Mouse (Mus musculus) left cerebral cortex, postnatal 36 days (tissue): ENCODE measurements at regions not wholly inside any gene's neighbourhood (a gene's known extent, or its start where the extent isn't known, plus 50 kb on each side); places are given as distances from the start of the nearest gene placed in this dataset.
A peak's percentile ranks its signal among the peaks of the same experiment; 100 is the strongest.

Source experiments
- DNase-seq, 2 experiments: peaks; one replicate each; pipeline ENCODE4 v3.0.0; 2021 to 2022; ENCODE audit warnings: low spot score in 2 of 2, mixed read lengths in 1 of 2
- intact Hi-C: fragments of 180-260 bp; cut with DNase I; formaldehyde crosslinking; loops from one replicate; pipeline ENCODE4 v1.15.1; 2025

DNA sequence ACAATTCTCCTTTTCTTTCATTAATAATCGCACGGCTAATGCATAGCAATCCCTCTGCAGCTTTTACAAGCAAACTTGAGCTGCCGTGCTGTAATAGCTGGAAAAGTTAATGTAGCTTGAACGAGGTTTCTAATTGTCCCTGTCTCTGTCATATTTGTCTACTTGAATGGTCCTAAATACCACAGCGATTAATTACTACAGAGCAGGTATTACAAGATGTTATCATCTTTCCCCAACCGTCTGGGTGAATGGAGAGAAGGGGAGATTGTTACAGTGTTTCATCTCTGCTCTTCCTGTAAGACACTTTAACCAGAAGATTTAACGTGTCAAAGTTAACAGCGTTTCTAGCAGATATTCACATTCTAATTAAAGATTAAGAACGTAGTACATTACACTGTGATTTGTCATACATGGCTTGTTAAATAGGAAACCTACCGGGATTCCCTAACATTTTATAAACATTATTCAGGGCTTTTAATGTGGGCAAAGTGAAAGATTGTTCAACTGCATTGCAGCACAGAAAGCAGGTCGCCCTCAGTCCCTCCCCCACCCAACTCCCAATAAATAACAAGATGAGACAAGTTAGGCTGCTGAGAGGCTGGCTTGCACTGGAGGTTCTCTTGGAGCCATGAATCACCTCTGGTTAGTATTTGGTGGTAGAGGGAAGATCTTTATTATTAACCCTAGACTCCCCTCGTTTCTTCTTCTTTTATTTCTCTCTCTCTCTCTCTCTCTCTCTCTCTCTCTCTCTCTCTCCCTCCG, 436.2 kb upstream of the Pou3f3 start:
- DNase-seq = no peak
- intact Hi-C loops = loop anchor here (2.0 to 10.0 kb wide), 4 partner anchors 367 to 1105 kb away; no protein-coding TSS in a partner anchor

DNA sequence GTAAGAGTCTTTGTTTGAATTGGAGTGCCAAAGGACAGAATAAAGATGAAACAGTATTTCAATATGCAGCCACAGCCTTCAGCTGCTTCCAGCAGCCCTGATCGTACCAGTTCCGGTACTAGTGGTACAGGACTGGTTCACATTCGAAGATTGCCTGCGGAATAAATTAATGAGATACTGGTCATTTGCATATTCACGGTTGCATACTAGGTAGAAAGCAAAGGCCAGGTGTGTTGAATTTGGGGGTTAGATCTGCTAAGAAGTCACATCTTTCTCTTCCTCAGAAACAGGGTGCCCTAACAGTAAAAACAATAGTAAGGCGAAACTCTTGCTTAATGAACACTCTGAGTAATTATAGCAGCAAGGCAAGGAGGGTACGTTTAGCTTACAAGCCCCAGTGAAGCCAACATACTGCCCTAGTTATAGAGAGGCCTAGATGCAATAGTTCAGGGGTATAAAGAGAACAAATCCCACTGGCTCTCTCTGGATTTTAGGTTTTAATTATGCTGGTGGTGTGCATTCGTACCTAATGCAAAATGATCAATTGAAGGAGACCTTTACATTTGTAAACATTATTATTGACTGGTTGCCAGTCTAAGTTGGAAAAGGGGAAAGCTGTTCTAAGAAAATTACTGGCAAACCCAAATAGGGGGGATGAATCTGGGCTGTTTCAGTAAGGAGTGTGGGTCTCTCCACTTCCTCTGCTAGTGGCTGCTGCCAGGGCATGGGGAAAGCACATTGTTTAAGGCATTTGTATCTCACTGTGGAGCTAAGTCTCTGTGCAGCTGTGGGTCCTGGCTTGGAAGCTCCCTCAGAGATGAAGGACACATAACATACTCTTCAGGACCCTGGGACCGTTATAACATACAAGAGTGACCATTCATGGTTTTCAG, 435.3 kb upstream of the Pou3f3 start:
- intact Hi-C loops = loop anchor here (2.0 to 10.0 kb wide), 2 partner anchors 275 to 435 kb away; partner anchors contain the start of gene Pou3f3
- DNase-seq = no peak

DNA sequence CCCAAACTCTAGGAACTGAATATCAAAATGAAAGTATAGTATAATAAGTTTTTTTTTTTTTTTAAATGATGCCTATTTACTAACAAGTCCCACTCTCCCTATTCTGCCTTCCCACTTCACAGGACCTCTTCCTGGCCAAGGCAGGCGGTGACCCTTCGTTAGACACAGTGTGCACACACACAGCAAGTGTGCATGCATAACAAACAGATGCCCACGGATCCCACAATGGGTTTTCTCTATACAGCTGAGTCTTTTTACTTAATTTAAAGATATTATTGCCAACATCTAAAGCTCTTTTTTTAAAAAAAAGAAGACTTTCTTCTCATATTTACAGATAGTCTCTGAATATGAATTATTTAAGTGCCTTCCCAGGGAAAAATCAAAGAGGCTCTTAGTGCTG, 434.5 kb upstream of the Pou3f3 start:
- no peak for DNase-seq
- intact Hi-C loops = loop anchor here (2.0 to 10.0 kb wide), 2 partner anchors 274 to 434 kb away; partner anchors contain the start of gene Pou3f3

DNA sequence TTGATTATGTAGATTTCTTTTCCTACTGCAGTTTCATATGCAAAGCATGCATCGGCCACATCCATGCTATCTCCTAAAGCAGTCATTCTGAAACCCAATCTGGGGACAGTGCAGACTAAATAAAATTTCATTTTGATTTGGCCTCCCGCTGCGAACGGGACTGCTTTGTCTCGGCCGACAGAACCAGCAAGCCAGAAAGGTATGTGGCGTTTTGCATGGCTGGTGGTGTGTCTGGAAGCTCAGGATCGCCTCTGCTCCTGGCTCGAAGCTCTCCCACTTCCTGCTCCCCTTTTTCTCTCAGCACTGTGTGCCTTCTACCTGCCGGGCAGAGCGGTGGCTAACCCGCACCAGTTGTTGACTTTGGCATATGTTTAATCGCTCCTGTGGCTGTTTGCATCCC, 433.8 kb upstream of the Pou3f3 start:
- intact Hi-C loops = loop anchor here (2.0 to 10.0 kb wide), 2 partner anchors 273 to 433 kb away; partner anchors contain the start of gene Pou3f3
- DNase-seq = no peak

DNA sequence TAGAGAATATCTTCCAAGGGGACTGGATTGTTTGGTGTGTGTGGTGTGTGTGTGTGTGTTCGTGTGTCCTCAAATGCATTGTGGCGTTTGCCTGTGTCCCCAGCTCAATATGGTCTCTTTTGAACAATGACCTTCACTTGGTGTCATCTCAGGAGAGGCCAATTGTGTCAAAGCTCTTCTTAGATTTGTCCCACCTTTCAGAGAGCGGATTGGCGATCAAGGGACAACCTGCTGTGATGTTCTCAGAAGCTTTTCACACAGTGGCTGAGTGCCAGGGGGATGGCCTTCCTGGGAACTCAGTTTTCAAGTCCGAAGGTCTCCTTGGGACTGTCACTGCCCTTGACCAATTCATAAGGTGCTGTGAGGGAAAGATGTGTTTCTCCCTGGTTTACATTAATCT, 433.0 kb upstream of the Pou3f3 start:
- intact Hi-C loops = loop anchor here (10.0 kb wide), 1 partner anchor 272 kb away; no protein-coding TSS in a partner anchor

DNA sequence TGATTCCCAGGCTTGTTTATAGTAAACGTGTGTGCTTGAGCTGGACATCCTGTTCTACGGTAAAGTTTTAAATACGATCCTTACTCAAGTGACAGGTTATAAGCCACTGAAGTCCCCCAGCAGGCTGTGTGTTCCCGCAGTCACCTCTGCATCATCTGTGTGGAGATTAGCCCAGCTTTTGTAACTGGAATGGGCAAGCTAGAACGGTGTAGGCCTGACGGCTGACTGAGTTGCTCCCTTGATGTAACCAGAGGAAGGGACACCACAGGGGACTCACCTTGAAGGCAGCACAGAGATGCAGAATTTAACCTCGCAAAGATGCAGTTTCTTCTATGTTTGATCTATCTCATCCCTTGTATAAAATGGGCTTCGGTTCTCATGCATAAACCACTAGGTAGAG, 418.4 kb upstream of the Pou3f3 start:
- intact Hi-C loops = no loop called here
- peak in 1 of 2 experiments; percentile 18 for DNase-seq

More for the DNA sequence above, 433.0 kb upstream of the Pou3f3 start:
- DNase-seq = no peak

DNA sequence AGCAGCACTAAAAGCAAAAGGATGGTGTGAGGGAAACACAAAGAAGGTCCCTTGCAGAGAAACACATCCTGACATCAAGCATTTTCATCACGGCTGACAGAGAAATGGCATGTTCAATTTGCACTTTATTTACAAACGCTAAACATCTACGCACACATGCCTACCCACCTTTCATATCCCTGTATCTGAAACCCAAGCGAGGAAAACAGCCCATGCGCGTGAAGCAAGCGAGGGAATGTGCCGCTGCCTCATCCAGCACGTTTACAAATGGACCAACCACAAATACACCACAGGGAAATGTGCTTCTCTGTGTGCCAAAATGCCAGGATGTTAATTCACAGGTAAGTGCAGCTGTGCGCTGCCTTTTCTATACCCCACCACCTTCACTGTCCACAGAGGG, 399.7 kb upstream of the Pou3f3 start:
- no peak for DNase-seq
- intact Hi-C loops = no loop called here

DNA sequence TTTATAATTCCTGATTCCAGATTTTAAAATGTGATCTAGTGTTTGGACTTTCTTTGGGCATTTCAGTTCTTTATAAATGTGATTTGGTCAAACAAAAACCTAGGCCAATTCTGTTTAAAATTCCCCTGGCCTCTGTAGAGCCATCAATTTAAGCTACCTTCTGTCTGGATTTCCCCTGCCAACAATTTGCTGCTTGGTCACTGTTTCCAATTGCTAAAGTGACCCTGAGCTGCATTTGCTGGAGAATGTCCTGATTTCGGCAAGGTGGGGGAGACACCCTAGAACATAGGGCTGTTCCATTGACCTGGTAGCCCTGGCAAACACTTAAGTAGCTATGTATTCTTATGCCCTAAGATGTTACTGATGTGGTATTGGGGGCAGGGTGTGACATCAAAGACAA, 386.3 kb upstream of the Pou3f3 start:
- no peak for DNase-seq
- intact Hi-C loops = no loop called here

DNA sequence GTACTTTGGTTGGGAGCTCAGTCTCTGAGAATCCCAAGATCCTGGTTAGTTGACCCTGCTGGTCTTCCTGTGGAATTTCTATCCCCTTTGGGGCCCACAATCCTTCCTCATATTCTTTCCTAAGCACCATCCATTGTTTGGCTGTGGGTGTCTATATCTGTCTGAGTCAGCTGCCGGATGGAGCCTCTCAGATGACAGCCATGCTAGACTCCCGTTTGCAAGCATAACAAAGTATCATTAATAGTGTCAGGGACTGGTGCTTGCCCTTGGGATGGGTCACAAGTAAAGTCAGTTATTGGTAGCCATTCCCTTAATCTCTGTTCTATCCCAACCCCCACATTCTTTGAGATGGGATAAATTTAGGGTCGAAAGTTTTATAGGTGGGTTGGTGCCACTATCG, 382.1 kb upstream of the Pou3f3 start:
- no peak for DNase-seq
- intact Hi-C loops = no loop called here

DNA sequence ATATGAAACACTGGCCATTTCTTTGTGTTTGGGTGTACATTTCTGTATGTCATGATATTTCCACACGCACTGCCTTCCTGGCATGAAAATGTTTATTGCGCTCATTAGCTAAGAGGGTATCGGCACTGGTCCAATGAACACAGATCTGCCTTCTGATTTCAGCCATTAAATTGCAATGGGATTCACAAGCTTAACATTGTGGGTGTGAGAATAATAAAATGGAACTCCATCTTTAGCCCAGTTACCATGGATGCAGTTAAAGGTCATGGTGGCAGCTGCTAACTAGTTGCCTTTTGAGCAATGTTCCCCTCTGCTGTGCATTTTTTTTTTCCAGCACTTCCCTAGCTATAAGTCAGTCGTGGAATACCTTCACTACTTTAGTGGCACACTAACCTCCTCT, 343.7 kb upstream of the Pou3f3 start:
- intact Hi-C loops = no loop called here
- DNase-seq = no peak

DNA sequence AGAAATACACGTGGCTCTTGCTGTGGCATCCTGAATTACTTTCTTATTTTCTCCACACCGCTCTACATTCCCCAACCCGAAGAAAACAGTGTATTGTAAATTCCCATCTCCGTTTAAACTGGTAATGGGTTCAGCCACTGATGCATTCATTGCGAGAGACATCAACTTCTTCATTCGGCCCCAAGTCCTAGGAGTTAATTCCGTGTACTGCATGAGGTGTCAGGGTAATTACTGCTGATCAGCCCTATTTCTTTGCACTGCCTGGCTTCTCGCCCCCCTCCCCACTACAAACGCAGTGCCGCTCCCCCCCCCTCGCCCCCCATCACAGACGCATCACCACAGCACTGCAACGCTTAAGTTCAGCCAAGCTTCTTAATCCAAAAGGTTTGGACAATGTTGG, 343.2 kb upstream of the Pou3f3 start:
- intact Hi-C loops = no loop called here
- no peak for DNase-seq

DNA sequence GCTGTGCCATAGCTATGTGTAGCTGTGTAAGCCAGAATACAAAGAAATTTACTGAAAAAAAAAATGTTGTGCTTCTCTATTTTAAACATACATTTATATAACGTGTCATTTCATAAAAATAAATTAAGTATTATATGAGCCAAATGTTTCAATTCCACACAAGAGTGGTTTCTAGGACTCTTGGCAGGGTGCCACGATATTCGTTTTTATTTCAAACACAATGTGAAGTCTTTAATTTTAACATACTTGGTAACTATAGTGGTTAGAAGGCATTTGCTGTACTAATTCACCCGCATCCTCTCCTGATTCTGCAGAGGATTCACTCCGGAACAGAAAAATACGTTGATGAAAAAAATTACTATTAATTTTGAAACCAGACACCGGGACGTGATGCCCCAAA, 342.5 kb upstream of the Pou3f3 start:
- intact Hi-C loops = no loop called here
- DNase-seq = no peak

DNA sequence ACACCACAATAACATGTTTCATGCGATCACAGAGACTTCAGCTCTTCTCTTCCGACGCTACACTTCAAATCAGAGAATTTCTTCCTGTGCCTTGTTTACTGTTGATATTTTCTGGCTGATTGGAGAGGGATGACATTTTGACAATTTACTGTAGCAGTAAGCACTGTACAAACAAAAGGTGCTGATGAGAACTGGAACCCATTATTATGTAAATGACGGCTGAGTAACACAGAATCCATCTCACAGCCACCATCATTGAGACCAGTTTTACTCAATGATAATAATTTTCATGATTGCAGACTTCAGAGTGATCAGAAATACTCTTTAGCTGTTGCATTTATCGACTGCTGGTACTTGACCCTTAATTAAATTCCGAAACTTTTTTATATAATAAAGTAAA, 341.5 kb upstream of the Pou3f3 start:
- intact Hi-C loops = no loop called here
- DNase-seq = no peak

DNA sequence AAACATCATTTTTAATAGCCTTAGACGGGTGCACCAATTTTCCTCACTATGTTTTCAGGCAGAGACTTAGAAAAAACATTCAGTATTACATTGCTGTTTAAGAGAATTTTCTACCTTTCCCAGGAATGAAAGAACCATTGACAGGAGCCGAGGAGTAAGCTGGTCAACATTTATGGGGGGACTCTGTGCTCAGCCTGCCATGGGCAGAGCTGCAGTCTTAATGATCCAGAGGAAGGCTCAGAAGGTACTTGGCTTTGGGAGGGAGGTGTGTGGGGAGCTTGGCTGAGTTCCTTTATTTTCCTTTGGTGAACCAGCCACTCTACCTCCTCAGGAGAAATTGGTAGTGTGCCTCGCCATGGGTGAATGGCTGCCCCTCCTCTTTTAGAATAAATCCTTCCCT, 333.1 kb upstream of the Pou3f3 start:
- no peak for DNase-seq
- intact Hi-C loops = no loop called here

DNA sequence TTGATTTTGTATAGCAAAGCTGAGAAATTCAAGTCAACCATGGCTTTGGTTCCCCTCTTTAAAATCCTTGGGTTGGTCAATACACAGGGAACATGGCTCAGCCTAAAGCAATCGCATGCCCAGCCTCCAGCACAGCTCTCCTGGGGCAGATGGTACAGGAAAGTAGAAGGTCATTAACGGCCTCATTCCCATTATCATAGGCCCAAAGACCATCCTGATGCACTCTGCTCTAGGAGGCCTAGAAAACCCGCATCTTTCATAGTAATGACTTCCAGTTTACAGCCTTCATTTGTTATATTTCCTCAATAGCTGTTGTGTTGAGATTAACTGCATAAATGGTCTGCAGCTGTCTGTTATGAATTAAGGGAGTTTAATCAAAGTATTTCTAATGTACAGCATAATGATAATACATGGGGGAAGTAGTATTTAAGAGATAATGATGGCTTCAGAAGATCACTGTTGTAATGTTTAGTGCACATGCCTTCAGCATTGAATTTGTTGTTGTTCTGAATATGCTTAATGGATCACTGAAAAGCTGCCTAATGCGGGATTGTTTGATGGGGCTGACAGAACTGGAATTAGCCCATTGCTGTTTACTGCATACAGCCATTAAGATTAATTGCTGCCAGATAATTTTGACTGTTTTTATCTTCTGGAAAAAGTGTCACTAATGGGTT, 329.8 kb upstream of the Pou3f3 start:
- intact Hi-C loops = no loop called here
- no peak for DNase-seq

DNA sequence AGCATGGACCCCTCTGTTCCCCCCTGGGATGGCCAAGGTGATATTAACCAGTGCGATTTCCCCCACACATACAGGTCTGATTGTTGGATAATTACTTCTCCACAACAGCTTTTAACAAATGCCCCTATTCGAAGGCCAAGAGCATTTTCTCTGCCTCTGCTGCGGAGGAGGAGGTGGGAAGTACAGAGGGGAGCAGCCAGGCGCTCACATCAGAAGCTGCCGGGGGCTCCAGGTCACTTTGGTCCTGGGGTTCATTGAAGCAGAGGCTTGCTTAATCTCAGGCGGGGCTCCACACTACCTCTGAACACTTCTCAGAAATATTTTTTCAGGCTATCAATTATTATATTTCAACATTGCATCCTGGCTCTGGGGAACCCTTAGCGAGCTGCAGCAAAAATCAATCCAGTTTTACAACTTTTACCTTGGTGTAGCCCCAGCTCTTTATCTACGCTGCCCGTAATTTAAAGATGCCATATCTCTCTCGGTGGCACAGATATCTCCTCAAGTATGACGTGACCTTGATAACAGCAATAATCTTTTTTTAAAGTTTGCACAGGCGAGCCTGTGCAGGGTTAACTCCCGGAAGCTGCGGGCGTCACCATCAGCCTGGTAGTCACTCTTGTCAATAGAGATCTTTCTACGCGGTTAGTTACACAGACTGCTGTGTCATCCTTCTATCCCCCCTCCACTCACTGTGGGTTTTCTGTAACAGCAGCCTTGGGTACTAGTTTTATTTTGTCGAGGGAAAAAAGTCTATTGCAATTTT, 307.5 kb upstream of the Pou3f3 start:
- DNase-seq = no peak
- intact Hi-C loops = no loop called here

DNA sequence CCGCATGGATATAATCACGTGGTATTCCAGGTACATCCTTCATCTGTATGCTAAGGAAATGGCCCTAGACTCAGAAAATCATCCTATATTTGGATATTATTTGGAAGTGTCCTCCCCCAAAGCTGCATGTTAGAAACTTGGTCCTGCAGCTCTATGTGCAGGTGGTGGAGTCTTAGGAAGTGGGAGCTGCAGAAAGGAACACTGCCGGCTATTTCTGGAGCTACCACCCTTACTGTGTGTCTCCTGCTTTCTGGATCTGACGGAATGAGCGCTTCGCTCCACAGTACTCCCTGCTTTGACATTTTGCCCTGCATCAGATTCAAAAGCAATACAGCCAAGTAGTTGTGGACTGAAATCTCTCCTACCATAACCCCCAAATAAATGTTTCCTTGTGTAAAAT, 306.8 kb upstream of the Pou3f3 start:
- peak in 1 of 2 experiments; percentile 12 for DNase-seq
- intact Hi-C loops = no loop called here

DNA sequence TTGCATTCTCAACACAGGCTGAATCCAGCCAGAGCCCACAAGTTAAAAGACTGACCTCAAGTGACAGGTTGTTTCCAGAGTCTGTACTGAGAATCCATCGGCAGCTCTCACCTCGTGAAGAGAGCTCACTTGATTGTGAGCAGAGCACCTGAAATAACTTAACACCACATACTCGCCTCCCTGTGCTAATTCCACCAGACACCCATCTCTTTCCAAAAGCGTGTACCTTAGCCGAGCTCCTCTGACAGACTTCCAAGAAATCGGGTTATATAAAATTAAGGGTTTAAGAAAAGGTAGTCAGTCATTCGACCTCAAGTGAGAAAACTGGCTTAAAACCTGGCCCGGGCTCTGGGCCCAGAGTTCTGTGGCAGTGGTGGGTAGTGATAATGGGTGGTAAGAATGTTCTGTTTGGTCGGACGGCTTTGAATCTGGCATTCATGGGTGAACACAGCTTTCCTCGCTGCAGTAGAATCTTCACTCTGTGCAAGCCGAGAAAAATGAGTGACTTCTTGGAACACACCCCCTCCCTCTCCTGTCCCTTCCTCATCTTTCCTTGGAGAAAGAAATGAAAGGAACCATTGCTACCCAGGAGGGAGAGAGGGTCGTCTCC, 299.8 kb upstream of the Pou3f3 start:
- peak; percentile 11 to 37 for DNase-seq
- intact Hi-C loops = no loop called here
